Mouse (Mus musculus) kidney, adult 2 months (tissue): ENCODE measurements at regions not wholly inside any gene's neighbourhood (a gene's known extent, or its start where the extent isn't known, plus 50 kb on each side); places are given as distances from the start of the nearest gene placed in this dataset.

Experiments
- CTCF ChIP-seq: fragments of 200-500 bp; conservative IDR thresholded peaks from 2 replicates; pipeline ENCODE4 v1.5.1; 2011; ENCODE audit warnings: low read depth, mild to moderate bottlenecking, control low read depth, low read length, moderate library complexity, mixed read lengths; ENCODE audit not compliant: insufficient read depth, insufficient read length
- POLR2A ChIP-seq: fragments of 200-500 bp; IDR thresholded peaks from one replicate; pipeline ENCODE4 v1.6.1; 2011; ENCODE audit warnings: low read depth, low read length, control low read depth

DNA sequence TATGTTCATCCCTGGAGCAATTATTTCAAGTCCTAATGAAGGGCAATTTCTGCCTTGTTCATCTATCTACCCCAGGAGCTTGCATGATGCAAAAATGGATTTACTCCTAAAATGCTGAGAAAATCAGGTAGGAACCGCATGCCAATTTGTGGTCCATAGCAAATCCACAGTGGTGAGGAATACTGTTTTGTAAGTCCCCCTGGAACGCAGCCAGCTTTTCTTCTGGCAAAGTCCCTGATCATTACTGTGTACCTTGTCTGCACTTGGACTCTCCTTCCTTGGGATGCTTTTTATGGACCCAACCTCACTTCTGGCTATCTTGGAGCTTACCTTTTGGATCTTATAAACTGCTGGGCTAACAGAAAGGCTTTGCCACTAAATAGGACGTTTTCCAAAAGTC is 137.2 kb downstream of the Gm13691 start:
- TF ChIP-seq POLR2A (no peak), CTCF (no peak)
